Mouse (Mus musculus) right cerebral cortex, postnatal 14 days (tissue): Measurements from ENCODE around the gene Bcl2l15.
"Not testable (repeated sequence)": the region's sequence is repeated elsewhere in the genome, so short reads cannot be mapped to it uniquely, and the experiment has no call there.

Experiments used
- DNase-seq: peaks from one replicate; pipeline ENCODE4 v3.0.0; 2022

The Bcl2l15 gene

GRCm38 (mm10) chr3:103832426-103832825, at the start of gene Bcl2l15:
Gene Bcl2l15 (plus strand): TSS chr3:103832601.
- DNase-seq, result no peak

GRCm38 (mm10) chr3:103782844-103783609, 49.4 kb upstream of the Bcl2l15 start:
- DNase-seq, result no peak

GRCm38 (mm10) chr3:103787225-103787624, 45.2 kb upstream of the Bcl2l15 start:
- no peak for DNase-seq

GRCm38 (mm10) chr3:103789096-103789495, 43.3 kb upstream of the Bcl2l15 start:
- no peak for DNase-seq

- no peak for DNase-seq
Measured at GRCm38 (mm10) chr3:103789891-103790345, 42.5 kb upstream of the Bcl2l15 start.

- peak; percentile 39 for DNase-seq
Measured at GRCm38 (mm10) chr3:103790346-103791145, 41.9 kb upstream of the Bcl2l15 start.

- DNase-seq, result peak; percentile 94
Measured at GRCm38 (mm10) chr3:103791230-103792110, 40.9 kb upstream of the Bcl2l15 start, which contains the start of gene Hipk1. Gene Hipk1 (minus strand): TSS chr3:103791563.

- DNase-seq, result not testable (repeated sequence)
Measured at GRCm38 (mm10) chr3:103792111-103792406, 40.3 kb upstream of the Bcl2l15 start.

- DNase-seq, result no peak
Measured at GRCm38 (mm10) chr3:103792566-103792965, 39.8 kb upstream of the Bcl2l15 start.

- DNase-seq, result no peak
Measured at GRCm38 (mm10) chr3:103796389-103796788, 36.0 kb upstream of the Bcl2l15 start.

- no peak for DNase-seq
Measured at GRCm38 (mm10) chr3:103799507-103799906, 32.9 kb upstream of the Bcl2l15 start.

GRCm38 (mm10) chr3:103801631-103802531, 30.5 kb upstream of the Bcl2l15 start:
- DNase-seq, result no peak

- no peak for DNase-seq
Measured at GRCm38 (mm10) chr3:103802861-103803260, 29.5 kb upstream of the Bcl2l15 start.

GRCm38 (mm10) chr3:103805671-103806070, 26.7 kb upstream of the Bcl2l15 start:
- DNase-seq, result no peak

GRCm38 (mm10) chr3:103808891-103809798, 23.3 kb upstream of the Bcl2l15 start, which contains the start of the genes Dclre1b, Ap4b1 and Gm43064:
Gene Dclre1b (minus strand): TSS chr3:103809444.
Gene Ap4b1 (plus strand): TSS chr3:103809520.
Gene Gm43064 (plus strand): TSS chr3:103809573.
- peak; percentile 93 for DNase-seq

GRCm38 (mm10) chr3:103809799-103810150, 22.6 kb upstream of the Bcl2l15 start:
- no peak for DNase-seq

GRCm38 (mm10) chr3:103810967-103811366, 21.4 kb upstream of the Bcl2l15 start:
- DNase-seq, result no peak

GRCm38 (mm10) chr3:103827548-103827947, 4.9 kb upstream of the Bcl2l15 start:
- no peak for DNase-seq

- DNase-seq, result no peak
Measured at GRCm38 (mm10) chr3:103829036-103829435, 3.4 kb upstream of the Bcl2l15 start.

- not testable (repeated sequence) for DNase-seq
Measured at GRCm38 (mm10) chr3:103830681-103831080, 1.7 kb upstream of the Bcl2l15 start.

- DNase-seq, result no peak
Measured at GRCm38 (mm10) chr3:103831146-103831545, 1.3 kb upstream of the Bcl2l15 start.
